Mouse (Mus musculus): ENCODE measurements around the gene Mtx2.

The Mtx2 gene

GRCm38 (mm10) chr2:74917880-74918537, 92.4 kb downstream of the Mtx2 start:
- no peak for DNase-seq (ENCODE audit: extremely low spot score, low spot score)

- DNase-seq (ENCODE audit: extremely low spot score, low spot score) = no peak
Measured at GRCm38 (mm10) chr2:74925968-74926814, 100.6 kb downstream of the Mtx2 start.
